Mouse (Mus musculus): ENCODE results near the gene Dclre1a. TPM values are rescaled to one million over a fixed set of nuclear protein-coding genes. Genes with fewer than 3 reads are reported as not detected.
A peak's percentile ranks its signal among the peaks of the same experiment; 100 is the strongest.

The Dclre1a gene
- polyA plus RNA-seq, 1 experiment from 2014 or later: 18.0 TPM

- H3K4me2 ChIP-seq: no peak overlapping the region
- H3K27me3 ChIP-seq: no peaks in the 10 kb centered on the region
- peaks cover 46% of the 10 kb centered on the region for H3K36me3 ChIP-seq
- no peak for ATAC-seq (replicated peaks; ENCODE audit: low FRiP score)
- no peak overlapping the region for H3K9ac ChIP-seq
- H3K4me3 ChIP-seq (replicated peaks): no peak overlapping the region
- WGBS: 97% methylated on average over 5 of the region's 5 CpGs
- H3K4me1 ChIP-seq: no peaks in the 10 kb centered on the region
- H3K27ac ChIP-seq: no peak overlapping the region
- H3K9me3 ChIP-seq (replicated peaks): no peaks in the 10 kb centered on the region
Measured at GRCm38 (mm10) chr19:56571913-56572312, 23.9 kb upstream of the Dclre1a start.

- Histone ChIP-seq H3K4me1 (no peaks in the 10 kb centered on the region), H3K27ac (no peak overlapping the region), H3K27me3 (no peaks in the 10 kb centered on the region), H3K9me3 (replicated peaks) (no peaks in the 10 kb centered on the region), H3K9ac (no peak overlapping the region), H3K4me2 (no peak overlapping the region), H3K36me3 (peaks cover 45% of the 10 kb centered on the region), H3K4me3 (replicated peaks) (no peak overlapping the region)
- 83% methylated on average over 2 of the region's 2 CpGs for WGBS
- no peak for ATAC-seq (replicated peaks; ENCODE audit: low FRiP score)
Measured at GRCm38 (mm10) chr19:56571234-56571633, 23.2 kb upstream of the Dclre1a start.

GRCm38 (mm10) chr19:56570781-56571180 is 22.8 kb upstream of the Dclre1a start:
- no peak for ATAC-seq (replicated peaks; ENCODE audit: low FRiP score)
- H3K4me3 ChIP-seq (replicated peaks): no peak overlapping the region
- no peaks in the 10 kb centered on the region for H3K9me3 ChIP-seq (replicated peaks)
- H3K36me3 ChIP-seq: peaks cover 40% of the 10 kb centered on the region
- H3K9ac ChIP-seq: no peak overlapping the region
- H3K4me1 ChIP-seq: no peaks in the 10 kb centered on the region
- no peak overlapping the region for H3K4me2 ChIP-seq
- H3K27ac ChIP-seq: no peak overlapping the region
- no peaks in the 10 kb centered on the region for H3K27me3 ChIP-seq
- WGBS: 88% methylated on average over 8 of the region's 8 CpGs

GRCm38 (mm10) chr19:56566940-56567339 is 18.9 kb upstream of the Dclre1a start:
- Histone ChIP-seq H3K9me3 (replicated peaks) (no peaks in the 10 kb centered on the region), H3K4me1 (no peaks in the 10 kb centered on the region), H3K4me3 (replicated peaks) (no peak overlapping the region), H3K27ac (no peak overlapping the region), H3K27me3 (no peaks in the 10 kb centered on the region), H3K9ac (no peak overlapping the region), H3K36me3 (peaks cover 29% of the 10 kb centered on the region), H3K4me2 (no peak overlapping the region)
- ATAC-seq (replicated peaks; ENCODE audit: low FRiP score): no peak
- 86% methylated on average over 6 of the region's 6 CpGs for WGBS

- no peak overlapping the region for H3K4me3 ChIP-seq (replicated peaks)
- 82% methylated on average over 4 of the region's 4 CpGs for WGBS
- ATAC-seq (replicated peaks; ENCODE audit: low FRiP score): no peak
- H3K27ac ChIP-seq: no peak overlapping the region
- no peak overlapping the region for H3K4me2 ChIP-seq
- no peaks in the 10 kb centered on the region for H3K9me3 ChIP-seq (replicated peaks)
- H3K27me3 ChIP-seq: no peaks in the 10 kb centered on the region
- H3K9ac ChIP-seq: no peak overlapping the region
- H3K36me3 ChIP-seq: peaks cover 22% of the 10 kb centered on the region
- no peaks in the 10 kb centered on the region for H3K4me1 ChIP-seq
Measured at GRCm38 (mm10) chr19:56566041-56566440, 18.0 kb upstream of the Dclre1a start.

GRCm38 (mm10) chr19:56565358-56565757 is 17.3 kb upstream of the Dclre1a start:
- peaks cover 15% of the 10 kb centered on the region for H3K36me3 ChIP-seq
- no peak overlapping the region for H3K9ac ChIP-seq
- H3K4me3 ChIP-seq (replicated peaks): no peak overlapping the region
- WGBS: 69% methylated on average over 6 of the region's 6 CpGs
- no peaks in the 10 kb centered on the region for H3K4me1 ChIP-seq
- H3K27ac ChIP-seq: no peak overlapping the region
- no peak for ATAC-seq (replicated peaks; ENCODE audit: low FRiP score)
- H3K4me2 ChIP-seq: no peak overlapping the region
- H3K27me3 ChIP-seq: no peaks in the 10 kb centered on the region
- H3K9me3 ChIP-seq (replicated peaks): no peaks in the 10 kb centered on the region

- H3K4me2 ChIP-seq: no peak overlapping the region
- no peaks in the 10 kb centered on the region for H3K27me3 ChIP-seq
- WGBS: 87% methylated on average over 3 of the region's 3 CpGs
- no peak overlapping the region for H3K27ac ChIP-seq
- H3K36me3 ChIP-seq: peaks cover 26% of the 10 kb centered on the region
- no peak overlapping the region for H3K4me3 ChIP-seq (replicated peaks)
- no peaks in the 10 kb centered on the region for H3K9me3 ChIP-seq (replicated peaks)
- no peak for ATAC-seq (replicated peaks; ENCODE audit: low FRiP score)
- H3K9ac ChIP-seq: no peak overlapping the region
- no peaks in the 10 kb centered on the region for H3K4me1 ChIP-seq
Measured at GRCm38 (mm10) chr19:56563469-56563868, 15.4 kb upstream of the Dclre1a start.

- Histone ChIP-seq H3K27ac (no peak overlapping the region), H3K4me2 (no peak overlapping the region), H3K9me3 (replicated peaks) (no peaks in the 10 kb centered on the region), H3K27me3 (no peaks in the 10 kb centered on the region), H3K9ac (no peak overlapping the region), H3K4me1 (no peaks in the 10 kb centered on the region), H3K36me3 (peaks cover 34% of the 10 kb centered on the region), H3K4me3 (replicated peaks) (no peak overlapping the region)
- WGBS: 91% methylated on average over 9 of the region's 9 CpGs
- ATAC-seq (replicated peaks; ENCODE audit: low FRiP score): no peak
Measured at GRCm38 (mm10) chr19:56562433-56563138, 14.6 kb upstream of the Dclre1a start.

GRCm38 (mm10) chr19:56555972-56556371 is 8.0 kb upstream of the Dclre1a start:
- Histone ChIP-seq H3K27me3 (no peaks in the 10 kb centered on the region), H3K36me3 (peaks cover 71% of the 10 kb centered on the region), H3K9me3 (replicated peaks) (no peaks in the 10 kb centered on the region), H3K4me2 (no peak overlapping the region), H3K27ac (no peak overlapping the region), H3K9ac (no peak overlapping the region), H3K4me1 (peaks cover 3% of the 10 kb centered on the region; the same call in 1 of the 2 replicates), H3K4me3 (replicated peaks) (no peak overlapping the region)
- ATAC-seq (replicated peaks; ENCODE audit: low FRiP score): no peak
- 88% methylated on average over 5 of the region's 5 CpGs for WGBS

GRCm38 (mm10) chr19:56553177-56553576 is 5.2 kb upstream of the Dclre1a start:
- Histone ChIP-seq H3K27ac (no peak overlapping the region), H3K36me3 (peaks cover 53% of the 10 kb centered on the region), H3K9me3 (replicated peaks) (no peaks in the 10 kb centered on the region), H3K4me1 (peaks cover 16% of the 10 kb centered on the region), H3K9ac (no peak overlapping the region), H3K4me3 (replicated peaks) (no peak overlapping the region), H3K27me3 (no peaks in the 10 kb centered on the region), H3K4me2 (no peak overlapping the region)
- ATAC-seq (replicated peaks; ENCODE audit: low FRiP score): no peak
- 95% methylated on average over 3 of the region's 3 CpGs for WGBS

- Histone ChIP-seq H3K27me3 (no peaks in the 10 kb centered on the region), H3K9me3 (replicated peaks) (no peaks in the 10 kb centered on the region), H3K4me1 (peaks cover 23% of the 10 kb centered on the region), H3K9ac (peak overlapping the region; percentile 90), H3K36me3 (peaks cover 37% of the 10 kb centered on the region), H3K4me2 (peak overlapping the region; percentile 86), H3K27ac (peak overlapping the region; percentile 97), H3K4me3 (replicated peaks) (peak overlapping the region; percentile 81)
- no peak for ATAC-seq (replicated peaks; ENCODE audit: low FRiP score)
- WGBS: 23% methylated on average over 18 of the region's 18 CpGs
Measured at GRCm38 (mm10) chr19:56549033-56549680, 1.1 kb upstream of the Dclre1a start.

GRCm38 (mm10) chr19:56548230-56549032 is 409 bp upstream of the Dclre1a start, which contains the start of gene Nhlrc2:
Gene Nhlrc2, plus strand, starts transcription at chr19:56548261.
- peak within 1 kb of the TSS; percentile 97 for H3K27ac ChIP-seq
- H3K4me3 ChIP-seq (replicated peaks): peak within 1 kb of the TSS; percentile 81
- H3K4me2 ChIP-seq: peak within 1 kb of the TSS; percentile 86
- peak; percentile 93 for ATAC-seq (replicated peaks; ENCODE audit: low FRiP score)
- under 1% methylated on average over 69 of the region's 69 CpGs for WGBS
- no peaks in the 10 kb centered on the region for H3K27me3 ChIP-seq
- H3K36me3 ChIP-seq: peaks cover 38% of the 10 kb centered on the region
- H3K9me3 ChIP-seq (replicated peaks): no peaks in the 10 kb centered on the region
- H3K9ac ChIP-seq: peak within 1 kb of the TSS; percentile 90
- peaks cover 23% of the 10 kb centered on the region for H3K4me1 ChIP-seq

All from kidney, embryonic 15.5 days (tissue).